Mouse (Mus musculus) bone marrow, adult 2 months (tissue): ENCODE measurements around the gene Rnpep.

Source experiments
- CTCF ChIP-seq: fragments of 200-500 bp; IDR thresholded peaks from 2 replicates; pipeline ENCODE4 v1.5.1; 2011; ENCODE audit warnings: low read length, control low read depth; ENCODE audit not compliant: control insufficient read depth, insufficient read depth
- POLR2A ChIP-seq: fragments of 200-500 bp; IDR thresholded peaks from 2 replicates; pipeline ENCODE4 v1.6.1; 2011; ENCODE audit warnings: low read depth, mild to moderate bottlenecking, control low read depth, low read length, borderline replicate concordance; ENCODE audit not compliant: control insufficient read depth

- no peak for TF ChIP-seq CTCF
- no peak for TF ChIP-seq POLR2A
Observed at GRCm38 (mm10) chr1:135233961-135234360, 49.9 kb downstream of the Rnpep start.
